In the genomic region with DNA sequence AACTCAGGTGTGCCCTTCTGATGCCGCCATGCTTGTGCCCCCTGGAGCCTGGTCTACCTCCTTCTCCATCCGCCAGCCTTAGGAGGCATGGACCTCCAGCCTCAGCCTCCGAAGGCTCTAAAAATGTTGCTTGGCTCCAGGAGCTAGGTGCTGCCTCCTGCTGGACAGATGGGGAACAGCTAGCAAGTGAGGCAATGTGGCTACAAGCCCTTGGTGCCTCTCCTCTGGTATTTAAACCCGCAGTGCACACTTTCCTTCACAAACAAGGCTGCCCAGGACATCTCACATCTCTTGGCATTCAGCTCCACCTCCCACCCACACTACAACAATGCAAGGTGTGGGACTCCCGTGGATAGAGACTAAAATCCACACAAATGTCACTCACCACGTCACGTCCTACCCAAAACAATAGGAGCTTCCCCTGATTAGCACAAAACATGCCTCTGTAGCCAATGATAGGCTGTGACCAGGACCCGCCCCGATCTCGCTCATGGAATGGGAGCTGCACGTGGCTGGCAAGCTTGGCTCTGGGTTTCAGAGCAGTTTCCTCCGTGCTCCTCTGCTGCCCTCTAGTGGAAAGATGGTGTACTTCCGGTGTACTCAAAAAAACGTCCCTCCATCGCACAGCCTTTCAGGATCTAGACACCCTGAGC, we compare ENCODE assay signal across 1 mouse cellular context.
A peak's percentile ranks its signal among the peaks of the same experiment; 100 is the strongest.
TF ChIP-seq lines count a peak whose summit lies in the region.

No protein-coding gene starts in this region.

TF ChIP-seq in CH12.LX, 34 proteins besides CTCF, POLR2A, EP300 and RAD21:
- TF ChIP-seq CHD1 (IDR thresholded peaks at IDR 0.05; ENCODE audit: low read depth, low read length) (no peak), MEF2A (IDR thresholded peaks at IDR 0.05; ENCODE audit: borderline replicate concordance, low read depth, low read length) (no peak), POLR2AphosphoS2 (IDR thresholded peaks at IDR 0.05; ENCODE audit: low read depth, low read length) (no peak), TBP (conservative IDR thresholded peaks at IDR 0.05; ENCODE audit: low read depth, low read length) (no peak; the same call in 1 of the 2 replicates), E2F4 (IDR thresholded peaks at IDR 0.05; ENCODE audit: insufficient replicate concordance, low read depth, low read length) (no peak), PAX5 (IDR thresholded peaks at IDR 0.05; ENCODE audit: low read length) (no peak), SMC3 (IDR thresholded peaks at IDR 0.05; ENCODE audit: low read depth, low read length) (peak; percentile 78), CHD2 (IDR thresholded peaks at IDR 0.05; ENCODE audit: low read length) (no peak), USF2 (conservative IDR thresholded peaks at IDR 0.05; ENCODE audit: low read depth, low read length) (peak; percentile 17; the same call in 1 of the 2 replicates), TCF12 (IDR thresholded peaks at IDR 0.05; ENCODE audit: low read depth, low read length) (no peak), JUN (IDR thresholded peaks at IDR 0.05; ENCODE audit: insufficient read depth, low read depth, low read length) (no peak), ZKSCAN1 (IDR thresholded peaks at IDR 0.05; ENCODE audit: borderline replicate concordance, low read depth, low read length) (no peak), UBTF (IDR thresholded peaks at IDR 0.05; ENCODE audit: low read depth, low read length) (no peak), IRF4 (IDR thresholded peaks at IDR 0.05; ENCODE audit: low read depth, low read length) (no peak), MYC (IDR thresholded peaks at IDR 0.05; ENCODE audit: low read depth, low read length) (peak; percentile 99), NELFE (IDR thresholded peaks at IDR 0.05; ENCODE audit: low read depth, low read length) (no peak), NRF1 (IDR thresholded peaks at IDR 0.05; ENCODE audit: low read depth, low read length) (no peak), ZC3H11A (IDR thresholded peaks at IDR 0.05; ENCODE audit: low read depth, low read length) (no peak), MAFK (IDR thresholded peaks at IDR 0.05; ENCODE audit: insufficient replicate concordance, low read length) (no peak), MXI1 (IDR thresholded peaks at IDR 0.05; ENCODE audit: low read depth, low read length) (peak; percentile 94), SIN3A (IDR thresholded peaks at IDR 0.05; ENCODE audit: low read length) (no peak; the same call in 1 of the 2 replicates), ZNF384 (IDR thresholded peaks at IDR 0.05; ENCODE audit: low read depth, low read length) (peak; percentile 77), GABPA (IDR thresholded peaks at IDR 0.05; ENCODE audit: insufficient replicate concordance, low read depth, low read length) (no peak), ELF1 (IDR thresholded peaks at IDR 0.05; ENCODE audit: low read depth, low read length) (peak; percentile 85), RCOR1 (conservative IDR thresholded peaks at IDR 0.05; ENCODE audit: low read depth, low read length) (no peak), MAX (IDR thresholded peaks at IDR 0.05; ENCODE audit: low read length) (peak; percentile 95), BHLHE40 (IDR thresholded peaks at IDR 0.05; ENCODE audit: low read depth, low read length) (peak; percentile 96), MAZ (IDR thresholded peaks at IDR 0.05; ENCODE audit: low read depth, low read length) (no peak), ETS1 (conservative IDR thresholded peaks at IDR 0.05; ENCODE audit: low read depth, low read length) (no peak), KAT2A (IDR thresholded peaks at IDR 0.05; ENCODE audit: insufficient replicate concordance, low read length) (no peak), USF1 (IDR thresholded peaks at IDR 0.05; ENCODE audit: low read depth, low read length) (peak; percentile 14; the same call in 1 of the 2 replicates), JUND (conservative IDR thresholded peaks at IDR 0.05; ENCODE audit: low read depth, low read length) (no peak), ZMIZ1 (IDR thresholded peaks at IDR 0.05; ENCODE audit: low read depth, low read length) (no peak), HCFC1 (IDR thresholded peaks at IDR 0.05; ENCODE audit: low read depth, low read length) (peak; percentile 58)
